Mouse (Mus musculus): ENCODE measurements at regions not wholly inside any gene's neighbourhood (a gene's known extent, or its start where the extent isn't known, plus 50 kb on each side); places are given as distances from the start of the nearest gene placed in this dataset.

GRCm38 (mm10) chr4:34105251-34105650 lies 55.3 kb upstream of the Spaca1 start:
- no peak for DNase-seq (ENCODE audit: extremely low spot score, low spot score)

- peak; percentile 25 for DNase-seq (ENCODE audit: extremely low spot score, low spot score)
These were observed 64.3 kb upstream of the Spaca1 start for GRCm38 (mm10) chr4:34114323-34114722.

- DNase-seq (ENCODE audit: extremely low spot score, low spot score): no peak
These were observed 67.1 kb upstream of the Spaca1 start for GRCm38 (mm10) chr4:34117086-34117485.

- no peak for DNase-seq (ENCODE audit: extremely low spot score, low spot score)
These were observed 73.0 kb upstream of the Spaca1 start for GRCm38 (mm10) chr4:34122959-34123520.

GRCm38 (mm10) chr4:34128224-34128623 lies 78.2 kb upstream of the Spaca1 start:
- no peak for DNase-seq (ENCODE audit: extremely low spot score, low spot score)

GRCm38 (mm10) chr4:34146133-34146867 lies 96.3 kb upstream of the Spaca1 start:
- no peak for DNase-seq (ENCODE audit: extremely low spot score, low spot score)

GRCm38 (mm10) chr4:34148956-34149739 lies 99.2 kb upstream of the Spaca1 start:
- DNase-seq (ENCODE audit: extremely low spot score, low spot score): no peak

GRCm38 (mm10) chr4:34151605-34152347 lies 101.8 kb upstream of the Spaca1 start:
- no peak for DNase-seq (ENCODE audit: extremely low spot score, low spot score)

GRCm38 (mm10) chr4:34155501-34155900 lies 105.5 kb upstream of the Spaca1 start:
- no peak for DNase-seq (ENCODE audit: extremely low spot score, low spot score)

- no peak for DNase-seq (ENCODE audit: extremely low spot score, low spot score)
These were observed 108.0 kb upstream of the Spaca1 start for GRCm38 (mm10) chr4:34157818-34158511.

- no peak for DNase-seq (ENCODE audit: extremely low spot score, low spot score)
These were observed 121.4 kb upstream of the Spaca1 start for GRCm38 (mm10) chr4:34171265-34171862.

- no peak for DNase-seq (ENCODE audit: extremely low spot score, low spot score)
These were observed 122.0 kb upstream of the Spaca1 start for GRCm38 (mm10) chr4:34172000-34172399.

GRCm38 (mm10) chr4:34177421-34177820 lies 127.4 kb upstream of the Spaca1 start:
- DNase-seq (ENCODE audit: extremely low spot score, low spot score): no peak

- no peak for DNase-seq (ENCODE audit: extremely low spot score, low spot score)
These were observed 136.5 kb upstream of the Spaca1 start for GRCm38 (mm10) chr4:34186522-34186921.

- no peak for DNase-seq (ENCODE audit: extremely low spot score, low spot score)
These were observed 153.3 kb upstream of the Spaca1 start for GRCm38 (mm10) chr4:34203193-34203848.

GRCm38 (mm10) chr4:34209179-34209896 lies 159.3 kb upstream of the Spaca1 start:
- DNase-seq (ENCODE audit: extremely low spot score, low spot score): no peak

GRCm38 (mm10) chr4:34213731-34214130 lies 163.7 kb upstream of the Spaca1 start:
- DNase-seq (ENCODE audit: extremely low spot score, low spot score): no peak

GRCm38 (mm10) chr4:34214346-34214745 lies 164.4 kb upstream of the Spaca1 start:
- no peak for DNase-seq (ENCODE audit: extremely low spot score, low spot score)

GRCm38 (mm10) chr4:34221915-34222314 lies 171.9 kb upstream of the Spaca1 start:
- no peak for DNase-seq (ENCODE audit: extremely low spot score, low spot score)

All from neural tube, embryonic 10.5 days (tissue).